Mouse (Mus musculus) layer of hippocampus, adult 8-10 months (tissue): ENCODE results near the gene Hic2. TPM values are rescaled to one million over a fixed set of nuclear protein-coding genes. Genes with fewer than 3 reads are reported as not detected.
A peak's percentile ranks its signal among the peaks of the same experiment; 100 is the strongest.

Experiments used
- DNase-seq, 2 experiments: peaks; one replicate each; pipeline ENCODE4 v3.0.0; 2022; ENCODE audit warnings: low spot score in 2 of 2
- total RNA-seq, 4 experiments: library from RNA; stranded (reverse); gene quantifications; 2 replicates each; pipeline ENCODE4 v1.2.4; 2022

The Hic2 gene
- total RNA-seq, 4 experiments from 2014 or later = 4.1 to 7.2 (median 6.5) TPM

GRCm38 (mm10) chr16:17271856-17272255 is 38.5 kb downstream of the Hic2 start:
- no peak for DNase-seq

- no peak for DNase-seq
Measured at GRCm38 (mm10) chr16:17275721-17276120, 42.3 kb downstream of the Hic2 start, which contains the start of gene Tmem191c. Gene Tmem191c, plus strand, starts transcription at chr16:17276077.

GRCm38 (mm10) chr16:17276164-17277151 is 43.1 kb downstream of the Hic2 start:
- DNase-seq = peak; percentile 87 to 92

GRCm38 (mm10) chr16:17277342-17278211 is 44.2 kb downstream of the Hic2 start:
- DNase-seq = peak; percentile 66 to 67

GRCm38 (mm10) chr16:17280471-17280870 is 47.1 kb downstream of the Hic2 start:
- no peak for DNase-seq

GRCm38 (mm10) chr16:17283151-17283550 is 49.8 kb downstream of the Hic2 start:
- DNase-seq = no peak

GRCm38 (mm10) chr16:17287103-17287502 is 53.7 kb downstream of the Hic2 start:
- DNase-seq = no peak

- no peak for DNase-seq
Measured at GRCm38 (mm10) chr16:17291016-17291415, 57.6 kb downstream of the Hic2 start.

GRCm38 (mm10) chr16:17292751-17293150 is 59.4 kb downstream of the Hic2 start:
- DNase-seq = peak in 1 of 2 experiments; percentile 55

GRCm38 (mm10) chr16:17300818-17301217 is 67.4 kb downstream of the Hic2 start:
- DNase-seq = no peak

- no peak for DNase-seq
Measured at GRCm38 (mm10) chr16:17303521-17304245, 70.3 kb downstream of the Hic2 start.

- no peak for DNase-seq
Measured at GRCm38 (mm10) chr16:17307461-17307860, 74.1 kb downstream of the Hic2 start.

- DNase-seq = no peak
Measured at GRCm38 (mm10) chr16:17309036-17309435, 75.7 kb downstream of the Hic2 start.

- peak in 1 of 2 experiments; percentile 37 for DNase-seq
Measured at GRCm38 (mm10) chr16:17312531-17312930, 79.2 kb downstream of the Hic2 start.

Other genes starting within 250 kb of the Hic2 start
- 10 to 100 TPM; 27.9 to 36.5 (median 29.8) TPM for gene Ypel1, start 163.9 kb upstream of the Hic2 start, total RNA-seq
- gene Ppil2, start 122.3 kb upstream of the Hic2 start, total RNA-seq = 100 to 1,000 TPM in 2 of 4 experiments, 10 to 100 TPM in 2; 85.7 to 105 (median 98.4) TPM
- gene 2610318N02Rik, start 108.4 kb upstream of the Hic2 start, total RNA-seq = 1 to 10 TPM in 1 of 4 experiments, under 1 TPM in 3; 0.68 to 1.2 (median 0.94) TPM
- 10 to 100 TPM; 25.6 to 40.2 (median 33.6) TPM for gene Sdf2l1, start 101.2 kb upstream of the Hic2 start, total RNA-seq
- gene Ydjc, start 89.0 kb upstream of the Hic2 start, total RNA-seq = 10 to 100 TPM; 23.2 to 31.9 (median 25.8) TPM
- 1 to 10 TPM in 3 of 4 experiments, under 1 TPM in 1; 0.71 to 2.4 (median 1.6) TPM for gene Ccdc116, start 86.3 kb upstream of the Hic2 start, total RNA-seq
- 100 to 1,000 TPM; 126 to 157 (median 142) TPM for gene Ube2l3, start 30.9 kb upstream of the Hic2 start, total RNA-seq
- 1 to 10 TPM; 2.8 to 3.8 (median 3.5) TPM for gene Rimbp3, start 25.0 kb upstream of the Hic2 start, total RNA-seq
- gene Tmem191c, start 42.5 kb downstream of the Hic2 start, total RNA-seq = 100 to 1,000 TPM in 2 of 4 experiments, 10 to 100 TPM in 2; 85.5 to 112 (median 94.2) TPM
- 1 to 10 TPM; 1.6 to 2.6 (median 2.2) TPM for gene Serpind1, start 97.8 kb downstream of the Hic2 start, total RNA-seq
- gene Snap29, start 172.4 kb downstream of the Hic2 start, total RNA-seq = 10 to 100 TPM; 19.5 to 21.6 (median 20.7) TPM
- gene Pi4ka, start 172.7 kb downstream of the Hic2 start, total RNA-seq = 100 to 1,000 TPM; 261 to 306 (median 301) TPM
- 10 to 100 TPM; 35.3 to 49.3 (median 38.4) TPM for gene Crkl, start 218.4 kb downstream of the Hic2 start, total RNA-seq